Mouse (Mus musculus) adrenal gland, postnatal 4 days (tissue): ENCODE measurements around the gene Pde1b. TPM values are rescaled to one million over a fixed set of nuclear protein-coding genes. Genes with fewer than 3 reads are reported as not detected.

Experiments
- DNase-seq, 2 experiments: peaks; one replicate each; pipeline ENCODE4 v3.0.0; 2021 to 2022; ENCODE audit warnings: low spot score in 2 of 2, mixed read lengths in 2 of 2
- long read RNA-seq, 2 experiments: library from polyadenylated mRNA; stranded (forward); transcript quantifications; one replicate each; pipeline ENCODE4 v2.0.0; 2021
- total RNA-seq, 2 experiments: library from RNA; stranded (reverse); gene quantifications; 2 replicates each; pipeline ENCODE4 v1.2.3; 2021

Gene Pde1b
- total RNA-seq = 1 to 10 TPM; 5.1 to 5.6 TPM
- long read RNA-seq, experiment 1, partial matches to known transcripts = 1 of 5 reads
- long read RNA-seq, experiment 1, other reads (novel, unspliced or antisense) = 0 of 5 reads
- long read RNA-seq, experiment 2, partial matches to known transcripts = 0 of 2 reads
- long read RNA-seq, experiment 2, other reads (novel, unspliced or antisense) = 1 of 2 reads

DNA sequence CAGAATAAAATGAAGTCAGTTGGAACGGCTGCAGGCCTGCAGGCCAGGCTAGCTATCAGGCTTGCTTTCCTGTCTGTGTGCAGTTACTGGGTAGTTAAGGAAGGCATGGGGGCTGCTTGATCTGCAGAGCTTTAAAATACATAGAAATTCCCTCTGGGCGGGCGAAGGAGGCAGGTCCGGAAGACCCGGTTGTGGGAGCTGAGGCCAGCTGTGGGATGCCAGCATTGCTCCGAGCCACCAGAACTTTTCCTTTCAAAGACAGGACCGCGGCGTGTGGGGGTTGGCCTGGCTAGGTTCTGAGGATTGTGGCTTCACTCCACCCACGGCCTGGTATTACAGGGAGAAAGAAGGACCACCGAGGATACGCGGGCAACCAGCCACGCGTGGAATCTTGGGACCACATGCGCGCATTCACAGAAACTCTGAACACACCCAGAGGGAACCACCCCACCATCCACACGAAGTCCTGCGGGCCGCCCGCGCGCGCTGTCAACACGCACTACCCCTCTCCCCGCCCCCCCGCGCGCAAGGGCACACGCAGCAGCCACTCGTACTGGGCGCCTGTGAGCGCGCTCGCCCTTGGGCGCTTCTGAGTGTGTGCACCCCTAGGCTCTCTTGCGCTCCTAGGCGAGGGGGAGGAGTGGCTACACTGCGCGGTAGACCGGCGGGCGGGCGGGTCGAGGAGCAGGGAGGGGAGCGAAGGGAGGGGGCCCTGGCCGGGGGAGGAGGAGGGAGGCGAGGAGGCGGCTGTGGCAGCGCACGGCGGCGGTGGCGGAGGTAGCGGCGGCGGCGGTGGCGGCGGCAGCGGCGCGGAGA lies at the start of gene Pde1b:
Pde1b (plus strand) TSS at position 600 of the 816 bp plus-strand sequence.
- DNase-seq = peak; percentile 8 to 21

- DNase-seq = no peak
Measured at GRCm38 (mm10) chr15:103453551-103454218, 49.1 kb upstream of the Pde1b start, which contains the start of gene Nckap1l. Gene Nckap1l, plus strand, starts transcription at chr15:103453794.

- DNase-seq = no peak
Measured at GRCm38 (mm10) chr15:103454449-103454848, 48.4 kb upstream of the Pde1b start.

DNA sequence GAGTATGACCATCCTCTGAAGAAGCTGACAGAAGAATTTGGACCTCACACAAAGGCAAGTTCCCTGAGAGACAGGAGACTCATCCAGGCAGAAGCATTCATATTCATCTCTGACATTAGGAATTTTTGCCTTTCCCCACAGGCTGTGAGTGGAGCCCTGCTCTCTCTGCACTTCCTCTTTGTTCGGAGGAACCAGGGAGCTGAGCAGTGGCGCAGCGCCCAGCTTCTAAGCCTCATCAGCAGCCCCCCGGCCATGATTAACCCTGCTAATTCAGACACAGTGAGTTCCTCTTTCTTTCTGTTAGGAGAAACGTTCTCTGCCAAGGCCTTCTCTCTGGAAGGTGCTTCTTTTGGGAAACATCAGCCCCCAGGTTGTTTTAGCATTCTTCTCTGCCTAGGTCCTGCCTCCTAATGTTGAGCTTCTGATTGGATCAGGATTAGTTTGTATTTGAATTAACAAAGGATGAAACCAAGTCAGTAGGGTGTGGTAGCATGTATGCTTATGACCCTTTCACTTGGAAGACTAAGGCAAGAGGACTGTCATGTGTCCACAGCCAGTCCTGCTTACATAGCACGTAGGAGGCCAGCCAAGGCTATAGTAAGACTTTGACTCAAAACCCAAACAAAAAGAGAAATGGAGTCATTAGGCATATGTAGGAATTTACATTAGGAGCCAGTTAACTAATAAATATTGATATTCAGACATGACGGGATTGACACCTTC lies 40.1 kb upstream of the Pde1b start:
- DNase-seq = no peak

- no peak for DNase-seq
Measured at GRCm38 (mm10) chr15:103471488-103472194, 31.2 kb upstream of the Pde1b start.

- no peak for DNase-seq
Measured at GRCm38 (mm10) chr15:103472265-103472664, 30.6 kb upstream of the Pde1b start.

- no peak for DNase-seq
Measured at GRCm38 (mm10) chr15:103473182-103473581, 29.7 kb upstream of the Pde1b start.

DNA sequence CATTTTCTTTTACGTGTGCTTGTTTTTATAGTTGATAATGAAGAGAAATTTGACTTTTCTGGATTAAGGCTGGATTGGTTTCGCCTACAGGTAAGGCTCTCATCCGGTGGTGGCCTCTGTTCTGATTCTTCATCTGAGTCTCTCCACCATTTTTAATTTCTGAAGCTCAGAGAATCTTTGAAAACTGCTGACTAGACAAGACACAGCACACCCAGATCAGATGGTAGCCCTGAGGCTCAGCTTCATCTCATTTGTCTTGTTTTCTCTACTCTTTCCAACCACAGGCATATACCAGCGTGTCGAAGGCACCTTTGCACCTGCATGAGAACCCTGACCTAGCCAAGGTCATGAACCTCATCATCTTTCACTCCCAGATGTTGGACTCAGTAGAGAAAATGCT lies 29.1 kb upstream of the Pde1b start:
- no peak for DNase-seq

- no peak for DNase-seq
Measured at GRCm38 (mm10) chr15:103479080-103479606, 23.7 kb upstream of the Pde1b start.

DNA sequence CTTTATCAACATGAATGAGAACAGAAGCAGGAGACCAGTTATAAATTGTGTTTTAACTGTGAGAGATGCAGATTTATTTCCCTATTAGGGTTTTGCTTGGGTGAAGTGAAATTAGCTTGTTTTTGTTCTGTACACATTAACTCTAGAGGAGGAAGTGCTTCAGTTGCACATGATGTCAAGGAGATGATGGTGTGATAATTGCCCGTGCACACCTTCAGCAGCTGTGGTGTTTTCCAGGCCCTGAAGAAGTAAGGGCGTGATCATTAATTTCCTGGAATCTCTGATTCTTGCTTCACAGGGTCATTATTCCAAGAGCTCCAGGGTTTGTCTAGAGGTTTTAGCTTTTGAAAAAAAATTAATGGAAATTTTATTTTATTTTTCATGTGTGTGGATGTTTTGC lies 22.7 kb upstream of the Pde1b start:
- DNase-seq = no peak

DNA sequence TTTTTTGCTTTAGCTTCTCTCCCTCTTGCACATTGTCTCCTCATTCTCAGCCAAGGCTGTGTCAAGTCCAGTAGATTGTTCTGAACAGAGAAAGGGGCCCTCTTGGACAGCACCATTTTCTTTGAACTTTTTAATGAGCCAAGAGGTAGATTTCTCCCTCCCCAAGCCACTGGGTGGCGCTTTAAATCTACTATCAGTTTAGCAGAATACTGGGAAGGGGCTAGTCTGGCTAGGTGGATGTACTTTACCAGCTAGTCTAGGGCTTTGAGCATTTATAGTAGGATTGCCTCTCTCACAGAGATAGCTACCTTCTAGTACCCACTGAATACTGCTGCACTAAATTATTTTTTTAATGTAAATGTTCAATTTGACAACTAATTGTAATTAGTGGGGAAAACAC lies 20.3 kb upstream of the Pde1b start:
- no peak for DNase-seq

- DNase-seq = no peak
Measured at GRCm38 (mm10) chr15:103484490-103484889, 18.3 kb upstream of the Pde1b start.

- no peak for DNase-seq
Measured at GRCm38 (mm10) chr15:103485106-103485505, 17.7 kb upstream of the Pde1b start.

DNA sequence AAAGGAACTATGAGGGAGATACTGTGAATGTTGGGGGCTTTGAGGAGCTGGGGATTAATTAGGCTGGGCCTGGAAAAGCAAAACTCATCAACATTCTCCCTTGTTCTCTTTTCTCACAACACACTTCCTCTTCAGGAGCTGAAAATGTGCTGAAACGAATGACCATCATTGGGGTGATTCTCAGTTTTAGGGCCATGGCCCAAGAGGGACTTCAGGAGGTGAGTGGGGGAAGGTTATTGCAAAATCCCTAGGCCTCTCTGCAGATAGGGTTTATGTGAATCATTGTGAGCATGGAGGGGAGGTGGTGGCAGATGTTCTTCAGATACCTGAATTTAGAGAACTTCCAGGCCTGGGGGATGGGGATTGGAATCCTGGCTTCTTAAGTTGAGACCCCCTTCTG lies 16.2 kb upstream of the Pde1b start:
- DNase-seq = no peak

DNA sequence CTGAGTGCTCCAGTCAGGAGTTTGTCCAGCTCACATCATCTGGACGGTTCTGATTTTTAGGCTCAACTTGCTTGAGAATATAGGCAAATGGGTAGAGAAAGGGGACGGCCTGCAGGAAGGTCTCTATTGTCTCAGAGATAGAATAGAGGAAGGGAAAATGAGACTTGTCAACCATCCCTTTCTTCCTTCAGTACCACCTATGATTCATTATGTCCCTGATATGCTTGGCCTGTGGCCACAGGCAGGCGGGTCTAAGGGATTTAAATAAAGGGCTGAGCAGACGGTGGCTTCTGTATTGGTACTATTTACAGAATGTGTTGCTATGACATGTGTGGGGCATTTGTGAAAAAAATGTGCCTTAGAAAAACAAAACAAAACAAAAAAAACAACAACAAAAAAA lies 14.5 kb upstream of the Pde1b start:
- DNase-seq = no peak

DNA sequence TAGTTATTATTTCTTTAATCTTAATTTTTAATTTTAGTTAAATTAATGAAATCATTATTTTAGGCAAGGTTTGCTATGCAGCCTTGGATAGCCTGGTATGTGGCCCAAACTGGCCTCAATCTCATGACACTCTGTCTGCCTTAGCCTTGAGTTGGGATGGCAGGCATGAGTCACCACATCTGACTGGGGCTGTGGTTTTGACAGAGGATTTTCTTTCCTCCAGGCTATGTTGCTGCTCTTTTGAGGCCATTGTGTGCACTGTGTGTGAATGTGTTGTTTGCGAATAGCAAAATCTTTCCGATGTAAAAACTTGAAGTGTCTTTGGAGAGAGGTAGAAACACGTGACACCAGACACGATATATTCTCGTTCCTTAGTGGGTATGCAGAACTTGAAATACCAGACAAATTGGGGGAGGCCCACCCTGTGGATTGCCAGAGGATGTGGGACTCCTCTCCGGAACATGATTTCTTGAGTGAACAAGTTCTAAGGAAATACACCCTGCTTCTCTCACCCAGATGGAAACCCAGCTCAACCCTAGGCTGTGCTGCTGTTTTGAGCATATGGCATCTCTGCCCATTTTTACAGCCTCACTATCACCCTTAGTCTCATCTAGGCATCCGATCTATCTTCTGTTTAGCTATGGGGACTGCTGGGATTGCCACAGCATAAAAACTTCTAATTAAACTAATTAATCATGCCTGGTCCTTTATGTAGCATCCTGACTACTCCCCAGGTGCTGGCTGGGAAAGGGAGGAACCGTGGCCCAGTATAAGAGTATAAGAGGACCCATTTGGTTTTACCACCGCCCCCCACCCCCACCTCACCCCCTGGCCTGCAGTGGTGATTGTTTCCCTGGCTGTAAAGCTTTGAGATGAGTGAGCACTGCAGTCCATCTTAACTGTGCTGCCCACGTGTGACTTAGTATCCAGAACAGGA lies 6.4 kb upstream of the Pde1b start:
- DNase-seq = no peak

DNA sequence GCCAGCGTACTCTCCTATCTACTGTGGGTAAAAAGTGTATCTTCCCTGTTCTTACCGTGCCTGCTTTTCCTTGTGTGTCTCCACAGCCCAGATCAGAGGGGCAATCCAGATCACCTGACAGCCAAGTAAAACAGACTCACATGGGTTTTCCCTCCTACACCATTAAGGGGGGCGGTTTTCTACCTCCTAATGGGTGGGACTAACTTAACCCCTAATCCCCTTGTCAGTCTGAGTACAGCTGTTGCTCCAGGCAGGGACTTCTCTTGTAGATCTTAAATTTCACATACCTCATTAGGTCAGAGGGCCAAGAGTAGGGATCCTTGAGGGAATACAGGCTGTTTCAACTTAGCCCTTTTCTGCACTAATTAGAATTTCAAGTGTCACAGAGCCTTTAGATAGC lies 4.7 kb upstream of the Pde1b start:
- no peak for DNase-seq

DNA sequence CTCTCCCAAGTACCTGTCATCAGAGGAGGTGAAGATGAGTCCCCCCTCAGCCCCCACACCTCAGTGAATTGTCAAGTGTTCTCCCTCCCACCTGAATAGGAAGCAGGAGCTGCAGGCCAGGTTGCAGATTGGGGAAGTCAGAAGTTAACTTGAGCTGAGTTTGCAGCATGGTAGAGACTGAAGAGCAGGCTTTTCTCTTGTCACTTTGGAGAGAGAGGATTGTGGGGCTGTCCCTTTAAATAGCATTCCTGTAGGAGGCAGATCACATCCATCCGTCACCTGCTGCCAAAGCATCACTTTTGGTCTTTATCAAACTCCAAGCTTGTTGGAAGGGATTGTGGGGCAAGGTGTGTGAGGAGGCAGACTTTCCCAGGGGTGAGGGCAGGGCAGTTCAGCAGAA lies 2.1 kb upstream of the Pde1b start:
- DNase-seq = no peak

GRCm38 (mm10) chr15:103501186-103501585 lies 1.6 kb upstream of the Pde1b start:
- DNase-seq = no peak

DNA sequence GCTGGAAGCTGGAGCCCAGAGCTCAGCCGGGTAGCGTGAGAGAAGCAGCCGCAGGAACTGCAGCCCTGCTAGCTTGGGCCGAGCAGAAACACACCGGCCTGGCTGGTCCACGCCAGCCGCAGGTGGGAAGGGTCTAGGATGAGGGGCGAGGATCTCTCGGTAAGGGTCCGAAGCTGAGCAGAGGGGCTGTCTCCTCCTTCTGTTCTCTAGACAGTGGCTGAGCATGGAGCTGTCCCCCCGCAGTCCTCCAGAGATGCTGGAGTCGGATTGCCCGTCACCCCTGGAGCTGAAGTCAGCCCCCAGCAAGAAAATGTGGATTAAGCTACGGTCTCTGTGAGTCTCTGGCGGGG lies 392 bp downstream of the Pde1b start:
- no peak for DNase-seq
